Mouse (Mus musculus) cerebellum, postnatal 14 days (tissue): ENCODE data around the gene Ttc28.

Experiments used
- DNase-seq, 2 experiments: peaks; one replicate each; pipeline ENCODE4 v3.0.0; 2021; ENCODE audit warnings: mixed read lengths in 2 of 2

Ttc28 gene

GRCm38 (mm10) chr5:110967483-110968055 lies 88.0 kb downstream of the Ttc28 start:
- DNase-seq: no peak

- no peak for DNase-seq
Measured at GRCm38 (mm10) chr5:110968566-110968965, 89.0 kb downstream of the Ttc28 start.

DNA sequence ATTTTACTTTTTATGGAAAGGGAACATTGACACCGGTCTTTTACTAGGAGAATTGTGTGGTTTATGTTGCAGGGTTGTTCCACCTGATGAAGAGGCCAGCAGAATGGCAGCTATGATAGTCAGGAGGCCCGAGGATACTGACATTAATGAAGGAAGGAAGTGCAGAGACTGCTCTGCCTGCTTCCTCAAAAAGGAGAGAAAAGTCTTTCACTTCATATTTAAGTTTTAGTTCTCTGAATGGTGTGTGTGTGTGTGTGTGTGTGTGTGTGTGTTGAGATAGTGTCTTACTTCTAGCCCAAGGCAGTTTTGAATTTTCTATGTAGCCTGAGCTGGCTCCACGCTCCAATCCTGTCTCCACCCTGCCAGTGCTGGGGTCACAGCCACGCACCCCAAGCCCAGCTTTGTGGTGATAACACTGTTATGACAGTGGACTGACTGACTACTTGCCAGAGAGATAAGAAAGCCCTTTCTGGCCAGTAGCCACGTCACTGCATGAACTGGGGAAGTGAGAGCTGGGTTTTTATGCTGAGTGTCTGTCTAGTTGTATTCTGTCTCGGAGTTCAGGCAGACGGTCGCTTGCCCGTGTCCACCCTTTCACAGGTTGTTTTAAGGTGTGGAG lies 90.7 kb downstream of the Ttc28 start:
- no peak for DNase-seq

- no peak for DNase-seq
Measured at GRCm38 (mm10) chr5:110976721-110977120, 97.1 kb downstream of the Ttc28 start.

DNA sequence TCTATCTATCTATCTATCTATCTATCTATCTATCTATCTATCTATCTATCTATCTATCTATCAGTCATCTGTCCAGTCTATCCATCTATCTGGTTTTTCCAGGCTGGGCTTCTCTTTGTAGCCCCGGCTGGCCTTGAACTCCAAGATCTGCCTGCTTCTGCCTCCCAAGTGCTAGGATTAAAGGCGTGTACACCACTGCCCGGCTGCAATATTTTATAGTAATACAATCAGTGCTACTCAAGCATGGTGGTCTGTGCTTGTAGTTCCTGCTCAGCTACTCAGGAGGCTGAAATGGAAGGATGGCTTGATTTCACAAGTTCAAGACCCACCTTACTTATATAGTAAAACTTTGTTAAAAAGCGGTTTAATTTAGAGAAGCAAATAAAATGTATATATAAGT lies 98.2 kb downstream of the Ttc28 start:
- no peak for DNase-seq

- peak; percentile 73 to 79 for DNase-seq
Measured at GRCm38 (mm10) chr5:110978461-110978860, 98.9 kb downstream of the Ttc28 start.

- DNase-seq: peak; percentile 51 to 53
Measured at GRCm38 (mm10) chr5:110979011-110979860, 99.6 kb downstream of the Ttc28 start.

GRCm38 (mm10) chr5:110979861-110980346 lies 100.3 kb downstream of the Ttc28 start:
- peak; percentile 29 to 42 for DNase-seq

DNA sequence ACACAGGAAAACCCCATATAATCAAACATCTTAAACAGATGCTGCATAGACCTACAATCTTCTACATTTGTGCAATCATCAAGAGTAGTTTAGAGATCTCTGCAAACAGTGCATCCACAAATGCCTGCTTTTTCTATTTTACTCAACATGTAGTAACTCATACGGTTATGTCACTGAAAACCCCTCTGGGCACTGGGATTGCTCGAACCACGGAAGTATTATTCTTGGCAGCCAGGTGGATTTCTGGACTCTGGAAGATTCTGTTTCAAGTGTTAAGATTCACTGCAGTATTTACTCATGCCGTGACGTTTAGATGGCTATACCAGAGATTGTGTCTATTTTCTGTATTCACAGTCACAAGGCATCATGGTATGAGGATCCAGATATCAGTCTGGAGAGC lies 101.0 kb downstream of the Ttc28 start:
- no peak for DNase-seq

DNA sequence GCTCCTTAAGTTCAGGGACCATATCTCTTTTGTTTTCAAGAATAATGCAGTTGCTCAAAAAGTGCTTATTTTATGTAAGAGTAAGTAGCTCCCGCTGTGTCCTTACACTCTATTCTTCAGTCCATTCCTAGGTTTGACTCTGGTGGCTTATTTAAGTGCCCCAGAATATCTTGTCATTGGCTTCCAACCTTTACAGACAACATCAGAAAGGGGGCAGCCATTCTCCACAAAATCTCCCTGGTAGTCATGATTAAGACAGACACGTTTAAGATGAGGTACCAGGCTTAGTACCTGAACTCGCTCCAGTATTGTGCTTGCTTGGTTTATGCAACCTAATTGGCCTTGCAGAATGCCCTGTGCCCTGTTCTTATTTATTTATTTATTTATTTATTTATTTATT lies 102.8 kb downstream of the Ttc28 start:
- peak; percentile 59 to 67 for DNase-seq

DNA sequence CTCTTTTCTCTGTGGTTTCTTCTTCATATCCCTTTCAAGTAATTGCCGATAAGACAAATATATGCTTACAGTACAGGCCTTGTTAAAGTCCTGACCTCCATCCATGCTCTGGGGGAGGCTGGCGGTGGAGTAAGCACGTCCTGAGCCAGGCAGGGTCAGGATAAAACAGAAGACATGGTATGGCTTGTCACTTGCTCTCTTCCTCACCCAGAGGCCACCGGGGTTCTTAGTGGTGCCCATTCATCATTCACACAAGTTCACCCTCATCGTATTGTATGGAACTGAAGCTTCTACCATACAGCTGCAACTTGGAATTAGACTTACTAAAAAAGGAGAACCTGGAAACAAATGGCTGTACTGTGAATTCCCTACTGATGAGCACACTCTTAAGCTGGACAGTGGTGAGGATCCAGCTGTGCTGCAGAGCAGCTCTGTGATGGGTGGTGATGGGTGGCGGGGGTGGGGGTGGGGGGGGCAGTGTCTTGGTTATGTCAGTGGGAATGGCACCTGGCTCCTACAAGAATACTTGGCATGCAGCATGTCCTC lies 104.6 kb downstream of the Ttc28 start:
- no peak for DNase-seq

GRCm38 (mm10) chr5:110996835-110997539 lies 117.4 kb downstream of the Ttc28 start:
- peak; percentile 42 to 45 for DNase-seq

- no peak for DNase-seq
Measured at GRCm38 (mm10) chr5:110997692-110998091, 118.1 kb downstream of the Ttc28 start.

DNA sequence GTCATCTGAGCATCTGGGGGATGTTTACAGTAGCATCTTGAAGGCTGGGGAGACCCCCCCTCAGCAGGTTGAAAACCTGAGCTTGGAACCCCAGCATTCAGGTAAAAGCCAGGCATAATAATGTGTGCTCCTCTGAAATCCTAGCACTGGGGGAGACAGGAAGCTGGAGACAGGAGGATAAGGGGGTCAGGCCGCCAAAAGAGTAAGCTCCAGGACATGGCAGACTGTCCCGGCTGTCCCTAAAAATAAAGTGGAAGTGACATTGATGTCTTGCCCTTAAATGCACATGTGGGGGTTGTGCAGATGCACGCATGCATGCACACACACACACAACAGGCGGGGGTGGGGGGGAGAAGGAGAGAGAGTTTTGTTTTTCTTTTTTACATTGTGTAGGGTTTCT lies 118.7 kb downstream of the Ttc28 start:
- no peak for DNase-seq

- no peak for DNase-seq
Measured at GRCm38 (mm10) chr5:111000953-111001352, 121.3 kb downstream of the Ttc28 start.

DNA sequence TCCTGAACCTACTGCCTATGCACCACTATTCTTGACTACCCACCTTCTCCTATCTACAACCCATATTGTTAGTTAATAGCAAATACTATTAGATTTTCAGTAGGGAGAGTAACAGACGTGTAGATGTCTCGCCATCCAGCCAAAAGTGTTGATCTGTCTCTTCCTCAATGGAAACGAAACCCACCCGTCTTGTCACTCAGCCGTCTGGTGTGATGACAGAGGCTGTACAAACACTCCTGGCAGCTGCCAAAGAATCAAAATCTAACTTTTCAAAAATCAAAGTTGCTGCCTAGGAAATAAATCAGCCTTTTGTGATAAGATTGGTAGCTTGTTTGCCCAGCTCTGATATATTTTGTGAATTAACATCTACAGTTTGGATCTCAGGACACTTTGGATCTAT lies 123.6 kb downstream of the Ttc28 start:
- no peak for DNase-seq

- DNase-seq: peak; percentile 57 to 61
Measured at GRCm38 (mm10) chr5:111003750-111004149, 124.1 kb downstream of the Ttc28 start.

GRCm38 (mm10) chr5:111006272-111007135 lies 126.9 kb downstream of the Ttc28 start:
- peak in 1 of 2 experiments; percentile 55 for DNase-seq

- no peak for DNase-seq
Measured at GRCm38 (mm10) chr5:111007136-111007500, 127.5 kb downstream of the Ttc28 start.

- DNase-seq: peak; percentile 71 to 75
Measured at GRCm38 (mm10) chr5:111007900-111008299, 128.3 kb downstream of the Ttc28 start.

DNA sequence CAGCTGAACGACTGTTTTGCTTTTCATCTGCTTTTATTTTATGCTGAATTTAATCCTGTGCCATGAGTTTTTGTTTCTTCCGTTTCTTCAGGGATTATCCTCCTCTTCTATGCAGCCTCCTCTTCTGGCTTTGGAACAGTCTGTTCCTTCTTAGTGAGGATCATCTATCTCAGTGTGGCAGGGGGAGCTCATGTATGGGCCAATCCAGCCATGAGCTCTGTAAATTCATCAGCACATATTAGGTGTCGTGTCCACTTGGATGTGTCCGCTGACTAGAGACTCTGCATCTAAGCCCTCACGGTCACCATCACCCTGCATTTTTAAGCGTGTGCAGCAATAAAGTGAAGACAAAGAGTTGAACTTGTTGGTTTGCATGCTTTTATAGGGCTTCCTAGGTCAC lies 128.8 kb downstream of the Ttc28 start:
- DNase-seq: no peak

- no peak for DNase-seq
Measured at GRCm38 (mm10) chr5:111011271-111011670, 131.7 kb downstream of the Ttc28 start.
